Mouse (Mus musculus): ENCODE results near the gene Mlph.

DNA sequence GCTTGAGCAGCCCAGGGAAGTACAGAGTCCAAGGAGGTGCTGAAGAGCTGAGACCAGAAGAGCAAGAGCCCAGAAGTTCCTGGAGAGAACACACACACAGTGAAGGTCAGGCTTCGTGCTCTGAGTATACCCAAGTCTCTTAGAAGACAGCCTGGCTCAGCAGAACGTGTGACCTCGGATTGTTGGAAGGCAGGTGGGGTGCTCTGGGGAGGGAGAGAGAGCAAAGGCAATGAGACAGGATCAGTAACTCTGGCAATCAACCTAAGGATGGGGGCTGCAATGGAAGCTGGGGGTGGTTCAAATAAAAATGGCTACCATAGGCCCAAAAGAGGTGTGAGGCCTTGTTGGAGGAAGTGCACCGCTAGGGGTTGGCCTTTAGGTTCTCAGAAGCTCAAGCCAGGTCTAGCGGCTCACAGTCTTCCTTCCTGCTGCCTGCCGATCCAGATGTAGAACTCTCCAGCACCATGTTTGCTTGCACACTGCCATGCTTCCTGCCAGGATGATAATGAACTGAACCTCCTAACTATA is 13.1 kb upstream of the Mlph start:
- no peak for TF ChIP-seq CTCF (IDR thresholded peaks at IDR 0.05; ENCODE audit: low read depth, low read length)
- TF ChIP-seq POLR2A (IDR thresholded peaks at IDR 0.05; ENCODE audit: extremely low read depth, insufficient read depth, low read length), result no peak

Measured in liver, adult 2 months (tissue).